Mouse (Mus musculus) testis, adult 2 months (tissue): ENCODE measurements around the gene Ddi2.

Experiments used
- CTCF ChIP-seq: fragments of 200-500 bp; IDR thresholded peaks from 2 replicates; pipeline ENCODE4 v1.5.1; 2012; ENCODE audit warnings: low read depth, mild to moderate bottlenecking, inconsistent platforms, low read length, moderate library complexity; ENCODE audit not compliant: control insufficient read depth, insufficient read depth, insufficient replicate concordance
- POLR2A ChIP-seq: fragments of 200-500 bp; IDR thresholded peaks from 2 replicates; pipeline ENCODE4 v1.6.1; 2012; ENCODE audit warnings: low read depth, mild to moderate bottlenecking, inconsistent platforms, low read length, moderate library complexity; ENCODE audit not compliant: control insufficient read depth

DNA sequence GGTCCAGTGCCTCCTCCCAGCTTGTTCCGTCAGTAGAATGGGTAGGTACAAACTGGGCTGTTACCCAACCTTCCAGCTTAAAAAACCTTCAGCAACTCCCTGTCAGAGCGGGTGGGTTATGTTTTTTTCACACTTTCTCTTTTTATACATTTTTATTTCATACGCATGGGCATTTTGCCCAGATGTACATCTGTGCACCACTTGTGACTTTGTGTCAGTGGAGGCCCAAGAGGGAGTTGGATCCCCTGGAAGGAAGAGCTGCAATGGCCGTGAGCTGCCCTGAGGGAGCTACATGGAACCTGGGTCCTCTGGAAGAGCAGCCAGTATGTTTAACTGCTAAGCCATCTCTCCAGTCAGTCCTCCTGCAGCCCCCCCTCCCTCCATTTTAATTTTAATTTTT, 51.8 kb downstream of the Ddi2 start:
- TF ChIP-seq CTCF (no peak), POLR2A (no peak)
